Comparison of ENCODE assay signal across 1 mouse cellular context in the genomic region with DNA sequence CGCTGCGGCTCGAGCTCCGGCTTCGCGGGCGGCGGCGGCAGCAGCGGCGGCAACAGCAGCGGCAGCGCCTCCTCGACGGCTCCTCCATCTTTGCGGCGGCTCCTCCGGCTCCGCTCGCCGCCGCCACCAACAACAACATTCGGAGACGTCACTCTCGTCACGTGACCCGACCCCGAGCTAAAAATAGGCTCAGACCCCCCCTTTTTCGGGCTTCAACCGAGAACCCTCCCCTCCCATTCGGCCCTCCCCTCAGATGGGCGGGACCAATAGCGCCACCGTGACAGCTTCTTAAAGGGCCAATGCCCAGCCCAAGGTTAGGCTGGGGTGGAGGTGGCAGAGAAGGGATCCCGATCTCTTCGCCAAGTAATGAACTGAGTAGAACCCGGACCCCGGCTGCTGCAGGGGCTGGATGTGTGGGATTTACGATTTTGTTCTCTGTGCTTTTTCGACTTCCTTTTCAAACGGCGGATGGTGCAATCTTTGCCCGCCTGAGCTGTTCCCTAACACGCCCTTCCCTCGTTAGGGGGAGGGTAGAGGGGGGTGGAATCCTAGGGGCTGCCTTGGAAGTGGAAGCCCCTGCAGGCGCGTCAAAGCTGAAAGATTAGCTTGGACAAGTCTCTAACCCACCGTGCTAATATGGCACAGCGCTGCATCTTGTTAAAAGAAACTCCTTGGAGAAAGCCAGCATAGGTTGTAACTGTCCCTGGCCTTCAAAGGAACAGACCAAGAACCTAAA.
TF ChIP-seq lines count a peak whose summit lies in the region.

TSS of gene Hdac5 (minus strand) at position 161 of the 736 bp plus-strand sequence.

TF ChIP-seq in CH12.LX, 34 proteins besides CTCF, POLR2A, EP300 and RAD21 (continued from another document):
- no peak for TF ChIP-seq ZKSCAN1 (IDR thresholded peaks at IDR 0.05; ENCODE audit: borderline replicate concordance, low read depth, low read length)
- peak; percentile 45; the same call in 1 of the 2 replicates for TF ChIP-seq IRF4 (IDR thresholded peaks at IDR 0.05; ENCODE audit: low read depth, low read length)
- peak; percentile 54; the same call in 1 of the 2 replicates for TF ChIP-seq UBTF (IDR thresholded peaks at IDR 0.05; ENCODE audit: low read depth, low read length)
- TF ChIP-seq JUND (conservative IDR thresholded peaks at IDR 0.05; ENCODE audit: low read depth, low read length) = peak; percentile 27; the same call in 1 of the 2 replicates
- TF ChIP-seq HCFC1 (IDR thresholded peaks at IDR 0.05; ENCODE audit: low read depth, low read length) = peak; percentile 62
- no peak for TF ChIP-seq ZC3H11A (IDR thresholded peaks at IDR 0.05; ENCODE audit: low read depth, low read length)
- no peak for TF ChIP-seq JUN (IDR thresholded peaks at IDR 0.05; ENCODE audit: insufficient read depth, low read depth, low read length)
- TF ChIP-seq MAX (IDR thresholded peaks at IDR 0.05; ENCODE audit: low read length) = peak; percentile 63; the same call in 1 of the 2 replicates
- peak; percentile 100 for TF ChIP-seq MEF2A (IDR thresholded peaks at IDR 0.05; ENCODE audit: borderline replicate concordance, low read depth, low read length)
- peak; percentile 41; the same call in 1 of the 2 replicates for TF ChIP-seq POLR2AphosphoS2 (IDR thresholded peaks at IDR 0.05; ENCODE audit: low read depth, low read length)
- TF ChIP-seq ELF1 (IDR thresholded peaks at IDR 0.05; ENCODE audit: low read depth, low read length) = peak; percentile 38; the same call in 1 of the 2 replicates
- TF ChIP-seq TBP (conservative IDR thresholded peaks at IDR 0.05; ENCODE audit: low read depth, low read length) = peak; percentile 57; the same call in 1 of the 2 replicates
- peak; percentile 95 for TF ChIP-seq MAZ (IDR thresholded peaks at IDR 0.05; ENCODE audit: low read depth, low read length)
- peak; percentile 97 for TF ChIP-seq USF2 (conservative IDR thresholded peaks at IDR 0.05; ENCODE audit: low read depth, low read length)
- TF ChIP-seq ZMIZ1 (IDR thresholded peaks at IDR 0.05; ENCODE audit: low read depth, low read length) = no peak; the same call in 1 of the 2 replicates
- TF ChIP-seq GABPA (IDR thresholded peaks at IDR 0.05; ENCODE audit: insufficient replicate concordance, low read depth, low read length) = no peak; the same call in 1 of the 2 replicates
- peak; percentile 96 for TF ChIP-seq BHLHE40 (IDR thresholded peaks at IDR 0.05; ENCODE audit: low read depth, low read length)
- no peak for TF ChIP-seq CHD1 (IDR thresholded peaks at IDR 0.05; ENCODE audit: low read depth, low read length)
- TF ChIP-seq ZNF384 (IDR thresholded peaks at IDR 0.05; ENCODE audit: low read depth, low read length) = 0 out of 2 replicates have a peak, but pooled peaks have one; percentile 9
- TF ChIP-seq KAT2A (IDR thresholded peaks at IDR 0.05; ENCODE audit: insufficient replicate concordance, low read length) = no peak
